Mouse (Mus musculus) CH12.LX (cell line): ENCODE measurements around the gene Vps33b. TPM values are rescaled to one million over a fixed set of nuclear protein-coding genes. Genes with fewer than 3 reads are reported as not detected.

Experiments
- DNase-seq: peaks from one replicate; pipeline ENCODE4 v3.0.0-alpha.2; 2013; ENCODE audit errors: extremely low read depth
- H3K27ac ChIP-seq: 2 replicates; pipeline ENCODE4 v1.5.1; 2012; ENCODE audit warnings: low read depth, mild to moderate bottlenecking, control low read depth, moderate library complexity; ENCODE audit not compliant: insufficient read depth
- H3K27me3 ChIP-seq: replicated peaks from 2 replicates; pipeline ENCODE3; 2012; ENCODE audit warnings: inconsistent platforms
- H3K36me3 ChIP-seq, 2 experiments: replicated peaks in 1 of 2; 2 replicates each; pipeline versions ENCODE3 to v1.6.1; 2012; ENCODE audit warnings: inconsistent platforms in 1 of 2, low read length in 1 of 2, mild to moderate bottlenecking in 1 of 2, mixed read lengths in 1 of 2, moderate library complexity in 1 of 2; ENCODE audit not compliant: control insufficient read depth in 1 of 2, insufficient read depth in 1 of 2
- H3K4me1 ChIP-seq, 2 experiments: 2 replicates each; pipeline ENCODE4 v1.6.1; 2012; ENCODE audit warnings: inconsistent platforms in 1 of 2, moderate library complexity in 1 of 2; ENCODE audit not compliant: insufficient read depth in 2 of 2, control insufficient read depth in 1 of 2
- H3K4me2 ChIP-seq: 2 replicates; pipeline ENCODE4 v1.6.1; 2012; ENCODE audit warnings: low read depth, mild to moderate bottlenecking, control low read depth; ENCODE audit not compliant: poor library complexity, insufficient read depth, severe bottlenecking
- H3K4me3 ChIP-seq, 3 experiments: fragments of 150-350 bp in 1 of 3; sonication (generic) in 1 of 3; replicated peaks in 1 of 3; 2 replicates each; pipeline versions ENCODE3 to v1.5.1; 2011 to 2012; ENCODE audit warnings: low read depth in 2 of 3, low read length in 2 of 3, mild to moderate bottlenecking in 2 of 3, moderate library complexity in 2 of 3, control low read depth in 1 of 3, improper control_type of control experiment in 1 of 3, inconsistent platforms in 1 of 3, mixed read lengths in 1 of 3; ENCODE audit not compliant: poor library complexity in 1 of 3
- H3K79me2 ChIP-seq: replicated peaks from 2 replicates; pipeline ENCODE4 v1.6.1; 2012; ENCODE audit warnings: mild to moderate bottlenecking, moderate library complexity; ENCODE audit not compliant: control insufficient read depth, poor library complexity, insufficient read depth, severe bottlenecking; ENCODE audit errors: extremely low read depth
- H3K9ac ChIP-seq: 2 replicates; pipeline ENCODE4 v1.6.1; 2012; ENCODE audit warnings: low read depth, mild to moderate bottlenecking, control low read depth, moderate library complexity; ENCODE audit not compliant: insufficient read depth
- H3K9me3 ChIP-seq: replicated peaks from 2 replicates; pipeline ENCODE3; 2012; ENCODE audit warnings: low read length, inconsistent platforms, mixed read lengths
- BHLHE40 ChIP-seq: IDR thresholded peaks from 2 replicates; pipeline ENCODE4 v1.6.1; 2011; ENCODE audit warnings: mild to moderate bottlenecking, low read depth, low read length, improper control_type of control experiment
- CHD1 ChIP-seq: IDR thresholded peaks from 2 replicates; pipeline ENCODE4 v1.6.1; 2012; ENCODE audit warnings: low read depth, low read length, improper control_type of control experiment, inconsistent platforms
- CHD2 ChIP-seq: IDR thresholded peaks from 2 replicates; pipeline ENCODE4 v1.6.1; 2011; ENCODE audit warnings: low read length, improper control_type of control experiment
- EP300 ChIP-seq: IDR thresholded peaks from 2 replicates; pipeline ENCODE4 v1.6.1; 2011; ENCODE audit warnings: low read length, improper control_type of control experiment
- GABPA ChIP-seq: IDR thresholded peaks from 2 replicates; pipeline ENCODE4 v1.6.1; 2012; ENCODE audit warnings: low read depth, low read length, improper control_type of control experiment, inconsistent platforms; ENCODE audit not compliant: insufficient replicate concordance
- IRF4 ChIP-seq: IDR thresholded peaks from 2 replicates; pipeline ENCODE4 v1.6.1; 2014; ENCODE audit warnings: low read depth, mild to moderate bottlenecking, inconsistent platforms, low read length, improper control_type of control experiment
- MEF2A ChIP-seq: IDR thresholded peaks from 2 replicates; pipeline ENCODE4 v1.6.1; 2014; ENCODE audit warnings: low read depth, mild to moderate bottlenecking, inconsistent platforms, low read length, improper control_type of control experiment, borderline replicate concordance
- MYC ChIP-seq: IDR thresholded peaks from 2 replicates; pipeline ENCODE4 v1.6.1; 2011; ENCODE audit warnings: low read depth, mild to moderate bottlenecking, improper control_type of control experiment, low read length
- NELFE ChIP-seq: IDR thresholded peaks from 2 replicates; pipeline ENCODE4 v1.6.1; 2011; ENCODE audit warnings: low read depth, low read length, improper control_type of control experiment
- NRF1 ChIP-seq: IDR thresholded peaks from 2 replicates; pipeline ENCODE4 v1.6.1; 2014; ENCODE audit warnings: low read depth, mild to moderate bottlenecking, inconsistent platforms, low read length, improper control_type of control experiment, moderate library complexity
- TCF12 ChIP-seq: IDR thresholded peaks from 2 replicates; pipeline ENCODE4 v1.6.1; 2014; ENCODE audit warnings: low read depth, mild to moderate bottlenecking, inconsistent platforms, low read length, improper control_type of control experiment
- USF2 ChIP-seq: conservative IDR thresholded peaks from 2 replicates; pipeline ENCODE4 v1.6.1; 2011; ENCODE audit warnings: low read depth, low read length, improper control_type of control experiment
- ZKSCAN1 ChIP-seq: IDR thresholded peaks from 2 replicates; pipeline ENCODE4 v1.6.1; 2012; ENCODE audit warnings: low read depth, inconsistent platforms, low read length, improper control_type of control experiment, borderline replicate concordance
- dilution Hi-C: fragments of 300-500 bp; cut with MboI; formaldehyde crosslinking; loops from 2 replicates; pipeline ENCODE4 v1.14.3; 2020; ENCODE audit warnings: low sequenced_read_pairs; ENCODE audit not compliant: extremely low pct_unique_long_range_greater_than_20kb, extremely low pct_ligation_motif_present
- in situ Hi-C: fragments of 300-500 bp; cut with MboI; formaldehyde crosslinking; loops from 3 replicates; pipeline ENCODE4 v1.14.3; 2019; ENCODE audit warnings: low sequenced_read_pairs, low pct_ligation_motif_present, low pct_unique_long_range_greater_than_20kb, mixed read lengths
- polyA plus RNA-seq: library from polyadenylated mRNA; unstranded; fragments of >175 nt; gene quantifications from 2 replicates; pipeline ENCODE4 v1.2.1, GENCODE M21; 2012; ENCODE audit warnings: low read depth; ENCODE audit not compliant: insufficient read length
- total RNA-seq, 2 experiments: library from RNA; depleted of rRNA; stranded (reverse); fragments of 300-350 nt in 1 of 2; fragments of >200 nt in 1 of 2; gene quantifications; 2 replicates each; pipeline ENCODE4 v1.2.3; 2012 to 2014

Vps33b gene
- total and polyA plus RNA-seq, 3 experiments, result 15.5 to 23.2 (median 16.6) TPM

DNA sequence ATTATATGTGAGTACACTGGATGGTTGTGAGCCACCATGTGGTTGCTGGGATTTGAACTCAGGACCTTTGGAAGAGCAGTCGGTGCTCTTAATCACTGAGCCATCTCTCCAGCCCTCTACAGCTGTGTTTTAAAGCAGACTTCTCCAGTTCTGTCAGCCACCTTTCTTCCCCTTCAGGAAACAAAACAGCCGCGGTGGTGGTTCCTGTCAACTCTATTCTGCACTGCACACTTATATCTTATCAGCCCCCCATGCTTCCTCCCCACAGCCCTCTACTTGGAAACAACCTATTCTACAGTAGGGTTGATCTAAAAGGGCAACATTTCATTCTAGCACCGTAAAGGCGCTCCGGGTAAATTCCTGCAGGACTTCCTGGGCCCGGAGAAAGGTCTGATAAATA lies 22.6 kb upstream of the Vps33b start:
- H3K4me1 ChIP-seq, result peaks cover 0 to 6% of the 10 kb centered on the region in 2 experiments; a peak in 1 of 4 replicates
- in situ Hi-C loops (no loop called here), dilution Hi-C loops (no loop called here)
- no peaks in the 10 kb centered on the region for H3K36me3 ChIP-seq
- no peaks in the 10 kb centered on the region for H3K79me2 ChIP-seq
- H3K9me3 ChIP-seq, result peaks cover 4% of the 10 kb centered on the region
- 0 out of 2 replicates have a peak, but pooled peaks have one; percentile 2 for TF ChIP-seq NELFE
- no peak for TF ChIP-seq CHD1
- no peak for DNase-seq
- no peak overlapping the region for H3K27ac ChIP-seq
- H3K4me3 ChIP-seq, result no peak overlapping the region
- H3K9ac ChIP-seq, result no peak overlapping the region
- peaks cover 9% of the 10 kb centered on the region for H3K27me3 ChIP-seq
- H3K4me2 ChIP-seq, result no peak overlapping the region

DNA sequence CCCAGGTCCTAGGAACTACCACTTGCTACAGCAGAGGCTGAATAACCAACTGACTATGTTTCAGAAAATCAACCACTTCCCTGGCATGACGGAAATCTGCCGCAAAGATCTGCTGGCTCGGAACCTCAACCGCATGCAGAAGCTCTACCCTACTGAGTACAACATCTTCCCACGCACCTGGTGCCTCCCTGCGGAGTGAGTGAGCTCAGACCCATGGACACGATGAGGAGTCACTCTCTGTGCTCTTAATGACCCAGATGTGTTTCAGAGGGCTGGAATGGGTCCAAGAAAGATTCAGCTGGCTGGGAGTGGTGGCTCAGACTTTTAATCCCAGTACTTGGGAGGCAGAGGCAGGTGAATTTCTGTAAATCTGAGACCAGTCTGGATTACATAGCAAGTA lies 17.0 kb upstream of the Vps33b start:
- H3K27me3 ChIP-seq, result peaks cover 5% of the 10 kb centered on the region
- H3K27ac ChIP-seq, result no peak overlapping the region
- no peak for TF ChIP-seq TCF12
- TF ChIP-seq MEF2A, result no peak
- TF ChIP-seq USF2, result no peak
- TF ChIP-seq GABPA, result no peak
- peaks cover 2 to 14% of the 10 kb centered on the region in 2 experiments; a peak in 3 of 4 replicates for H3K4me1 ChIP-seq
- DNase-seq, result no peak
- H3K79me2 ChIP-seq, result no peaks in the 10 kb centered on the region
- H3K9me3 ChIP-seq, result no peaks in the 10 kb centered on the region
- dilution Hi-C loops, result no loop called here
- no peak overlapping the region for H3K4me3 ChIP-seq
- no peak overlapping the region for H3K9ac ChIP-seq
- H3K36me3 ChIP-seq, result no peaks in the 10 kb centered on the region
- H3K4me2 ChIP-seq, result no peak overlapping the region
- in situ Hi-C loops, result loop anchor here (25.0 kb wide), 1 partner anchor 240 kb away; the partner anchor contains the start of gene Zfp710

DNA sequence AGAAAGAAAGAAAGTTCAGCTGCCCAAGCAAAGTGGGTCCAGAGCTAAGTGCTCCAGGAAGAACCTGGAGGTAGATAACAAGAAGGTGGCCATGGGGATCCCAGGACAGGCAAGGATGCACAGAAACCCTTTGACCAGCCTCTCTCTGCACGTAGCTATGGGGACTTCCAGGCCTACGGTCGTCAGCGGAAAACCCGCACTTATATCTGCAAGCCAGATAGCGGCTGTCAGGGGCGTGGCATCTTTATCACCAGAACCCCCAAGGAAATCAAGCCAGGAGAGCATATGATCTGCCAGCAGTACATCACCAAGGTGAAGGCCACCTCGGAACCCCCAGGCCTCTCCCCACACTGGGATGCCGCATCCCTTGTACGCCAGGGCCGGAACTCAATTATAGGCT lies 16.6 kb upstream of the Vps33b start:
- dilution Hi-C loops (no loop called here), in situ Hi-C loops (loop anchor here (25.0 kb wide), 1 partner anchor 241 kb away; the partner anchor contains the start of gene Zfp710)
- no peak overlapping the region for H3K9ac ChIP-seq
- H3K27ac ChIP-seq, result no peak overlapping the region
- peaks cover 2 to 14% of the 10 kb centered on the region in 2 experiments; a peak in 3 of 4 replicates for H3K4me1 ChIP-seq
- H3K36me3 ChIP-seq, result no peaks in the 10 kb centered on the region
- DNase-seq, result no peak
- H3K27me3 ChIP-seq, result peaks cover 3% of the 10 kb centered on the region
- no peaks in the 10 kb centered on the region for H3K79me2 ChIP-seq
- TF ChIP-seq MEF2A, result no peak
- no peak for TF ChIP-seq IRF4
- TF ChIP-seq ZKSCAN1, result no peak
- TF ChIP-seq NRF1, result no peak
- no peak for TF ChIP-seq CHD2
- no peak for TF ChIP-seq MYC
- no peak for TF ChIP-seq EP300
- TF ChIP-seq BHLHE40, result no peak
- TF ChIP-seq TCF12, result no peak
- H3K4me2 ChIP-seq, result no peak overlapping the region
- no peaks in the 10 kb centered on the region for H3K9me3 ChIP-seq
- no peak overlapping the region for H3K4me3 ChIP-seq
